Mouse (Mus musculus) hindbrain, postnatal 0 days (tissue): ENCODE measurements around the gene Kmt2b. TPM values are rescaled to one million over a fixed set of nuclear protein-coding genes. Genes with fewer than 3 reads are reported as not detected.

ENCODE experiments used
- ATAC-seq: fragments of 200-750 bp; cut with Nextera tagmentation; 2 replicates; pipeline ENCODE4 v1.8.0; 2017; ENCODE audit warnings: mild to moderate bottlenecking, moderate TSS enrichment, moderate library complexity
- DNase-seq: peaks from one replicate; pipeline ENCODE4 v3.0.0-alpha.2; 2015; ENCODE audit warnings: low spot score
- H3K27ac ChIP-seq: fragments of 300-500 bp; sonication (generic); 2 replicates; pipeline ENCODE4 v1.5.1; 2014; ENCODE audit warnings: mild to moderate bottlenecking
- H3K27me3 ChIP-seq: fragments of 300-500 bp; sonication (generic); 2 replicates; pipeline ENCODE4 v1.6.1; 2014; ENCODE audit warnings: low read length, mixed read lengths; ENCODE audit not compliant: insufficient read depth
- H3K36me3 ChIP-seq: fragments of 300-500 bp; sonication (generic); 2 replicates; pipeline ENCODE4 v1.6.1; 2014; ENCODE audit warnings: low read length, mixed read lengths; ENCODE audit not compliant: insufficient read depth
- H3K4me1 ChIP-seq: fragments of 300-500 bp; sonication (generic); 2 replicates; pipeline ENCODE4 v1.6.1; 2014; ENCODE audit warnings: antibody characterized with exemption, low read length, mixed read lengths; ENCODE audit not compliant: insufficient read depth
- H3K4me2 ChIP-seq: fragments of 300-500 bp; sonication (generic); 2 replicates; pipeline ENCODE4 v1.6.1; 2014; ENCODE audit warnings: low read depth, mild to moderate bottlenecking, low read length, moderate library complexity, mixed read lengths
- H3K4me3 ChIP-seq: fragments of 300-500 bp; sonication (generic); 2 replicates; pipeline ENCODE4 v1.5.1; 2014; ENCODE audit warnings: low read length
- H3K9ac ChIP-seq: fragments of 300-500 bp; sonication (generic); replicated peaks from 2 replicates; pipeline ENCODE4 v1.6.1; 2014; ENCODE audit warnings: mild to moderate bottlenecking, low read length, moderate library complexity, mixed read lengths
- H3K9me3 ChIP-seq: fragments of 300-500 bp; sonication (generic); 2 replicates; pipeline ENCODE4 v1.6.1; 2016; ENCODE audit warnings: low read length, mixed read lengths
- CTCF ChIP-seq: IDR thresholded peaks from 2 replicates; pipeline ENCODE4 v1.5.1; 2016; ENCODE audit warnings: antibody characterized with exemption, control low read depth, low read depth
- WGBS: fragments of 180-500 bp; shearing (Covaris S2); extraction: QIAGEN DNeasy Blood & Tissue Kit; methylation state at CpG from one replicate; pipeline ENCODE4 v1.1.7; 2014; 5-methylcytosine and 5-hydroxymethylcytosine counted together
- microRNA-seq, 2 experiments: library from miRNA; unstranded; fragments of <30 nt; microRNA quantifications; one replicate each; pipeline ENCODE4; 2016
- polyA plus RNA-seq: library from polyadenylated mRNA; unstranded; fragments of >200 nt; fragmentation: Nextera tagmentation; extraction: Ambion mirVana; gene quantifications from 2 replicates; pipeline ENCODE4 v1.2.1, GENCODE M21; 2015
- total RNA-seq: library from RNA; depleted of rRNA; stranded (reverse); fragments of >200 nt; gene quantifications from 2 replicates; pipeline ENCODE4 v1.2.3, GENCODE M21; 2014; rRNA removed

Gene Kmt2b
- total and polyA plus RNA-seq, 2 experiments from 2014 or later, result 7.1 to 36.7 TPM

DNA sequence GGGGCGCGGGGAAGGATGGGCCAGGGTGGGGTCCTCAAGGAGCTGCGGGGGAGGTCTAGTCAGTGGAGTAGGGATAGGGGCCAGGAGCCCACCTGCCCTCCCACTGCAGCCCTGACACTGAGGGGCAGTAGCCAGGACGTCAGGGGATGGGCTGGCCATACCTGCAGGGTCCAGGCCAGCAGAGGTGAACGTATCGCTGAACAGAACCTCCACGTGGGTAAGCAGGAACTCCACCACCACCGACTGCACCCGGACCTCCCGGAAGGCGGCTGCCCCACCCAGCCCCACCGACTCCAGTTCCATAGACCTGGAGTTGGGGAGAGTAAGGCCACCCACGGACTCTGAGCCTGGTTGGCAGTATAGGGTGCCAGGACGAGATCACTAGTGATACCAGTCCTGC is 61.5 kb downstream of the Kmt2b start:
- H3K9me3 ChIP-seq, result no peaks in the 10 kb centered on the region
- H3K4me2 ChIP-seq, result no peak overlapping the region
- 0 out of 2 replicates have a peak overlapping the region, but pooled peaks have one; percentile 9 for H3K9ac ChIP-seq
- H3K27me3 ChIP-seq, result no peaks in the 10 kb centered on the region
- 79% methylated on average over 14 of the region's 14 CpGs for WGBS
- peaks cover 69% of the 10 kb centered on the region for H3K36me3 ChIP-seq
- H3K4me1 ChIP-seq, result 0 out of 2 replicates have a peak, but pooled peaks cover 5% of the 10 kb centered on the region
- no peak for TF ChIP-seq CTCF
- H3K27ac ChIP-seq, result no peak overlapping the region
- no peak overlapping the region for H3K4me3 ChIP-seq
- no peak for DNase-seq
- ATAC-seq, result no peak

DNA sequence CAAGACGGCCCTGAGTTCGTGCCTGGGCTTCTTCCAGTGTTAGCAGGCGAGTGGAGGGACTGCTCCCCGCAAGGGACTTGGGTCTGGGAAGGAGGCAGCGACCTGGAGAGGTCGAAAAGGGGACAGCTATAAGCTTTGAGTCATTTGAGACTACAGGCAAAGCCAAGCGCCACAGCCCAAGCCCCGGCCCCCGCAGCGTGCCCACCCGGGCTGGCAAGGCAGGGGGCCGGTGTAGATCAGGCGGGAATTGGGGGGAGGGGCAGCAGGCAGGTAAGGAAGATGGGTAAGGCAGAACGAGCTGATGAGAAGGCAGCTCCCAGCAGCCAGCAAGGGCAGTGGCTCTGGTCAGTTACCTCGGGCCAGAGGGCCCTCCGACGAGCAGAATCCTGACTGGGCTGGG is 62.1 kb downstream of the Kmt2b start:
- H3K4me3 ChIP-seq, result no peak overlapping the region
- no peak overlapping the region for H3K4me2 ChIP-seq
- no peaks in the 10 kb centered on the region for H3K27me3 ChIP-seq
- TF ChIP-seq CTCF, result no peak
- H3K36me3 ChIP-seq, result peaks cover 65% of the 10 kb centered on the region
- no peak overlapping the region for H3K27ac ChIP-seq
- H3K9ac ChIP-seq, result 0 out of 2 replicates have a peak overlapping the region, but pooled peaks have one; percentile 9
- no peak for DNase-seq
- H3K9me3 ChIP-seq, result no peaks in the 10 kb centered on the region
- ATAC-seq, result no peak
- WGBS, result 35% methylated on average over 17 of the region's 17 CpGs
- H3K4me1 ChIP-seq, result 0 out of 2 replicates have a peak, but pooled peaks cover 2% of the 10 kb centered on the region

DNA sequence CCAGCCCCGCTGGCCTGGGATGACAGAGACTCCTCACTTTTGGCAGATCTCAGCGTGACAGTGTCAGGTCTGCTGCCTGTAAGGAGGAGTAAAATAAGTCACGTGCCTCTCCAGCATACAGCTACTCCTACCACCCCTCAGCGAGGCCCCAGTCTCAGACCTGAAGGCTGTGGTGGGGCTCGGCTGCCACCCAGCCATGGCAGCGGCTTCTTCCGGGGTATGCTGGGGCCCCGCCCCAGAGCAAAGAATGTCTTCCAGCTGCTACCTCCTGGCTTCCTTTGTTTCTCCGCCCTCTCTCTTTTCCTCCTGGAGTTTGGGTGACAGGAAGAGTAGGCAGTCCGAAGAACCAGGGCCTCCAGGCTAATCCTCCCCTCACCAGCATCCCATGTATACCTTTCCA is 62.6 kb downstream of the Kmt2b start:
- Histone ChIP-seq H3K4me1 (no peaks in the 10 kb centered on the region), H3K27me3 (no peaks in the 10 kb centered on the region), H3K36me3 (peaks cover 65% of the 10 kb centered on the region), H3K4me3 (no peak overlapping the region), H3K9ac (no peak overlapping the region), H3K4me2 (no peak overlapping the region), H3K9me3 (no peaks in the 10 kb centered on the region), H3K27ac (no peak overlapping the region)
- no peak for TF ChIP-seq CTCF
- no peak for ATAC-seq
- no peak for DNase-seq
- WGBS, result 39% methylated on average over 10 of the region's 10 CpGs

DNA sequence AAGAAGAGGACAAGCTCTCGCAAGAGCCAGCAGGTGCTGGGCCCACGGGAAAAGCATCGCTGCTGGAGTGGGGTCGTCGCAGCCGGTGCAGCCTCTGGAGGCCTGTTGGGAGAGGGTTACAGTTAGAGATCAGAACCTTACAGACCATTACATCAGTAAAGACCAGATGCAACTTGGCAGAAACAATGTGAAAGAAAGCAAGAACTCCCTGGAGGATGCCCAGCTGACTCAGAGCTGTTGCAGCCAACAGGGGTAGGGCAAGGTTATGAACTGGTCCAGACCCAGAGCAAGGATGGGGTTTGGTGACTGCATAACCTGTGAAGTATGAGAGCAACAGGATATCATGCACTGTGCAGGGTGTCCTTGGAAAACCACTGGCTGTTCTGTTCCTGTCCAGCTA is 64.0 kb downstream of the Kmt2b start:
- ATAC-seq (no peak), DNase-seq (no peak)
- Histone ChIP-seq H3K27me3 (no peaks in the 10 kb centered on the region), H3K4me1 (0 out of 2 replicates have a peak, but pooled peaks cover 4% of the 10 kb centered on the region), H3K27ac (no peak overlapping the region), H3K4me2 (no peak overlapping the region), H3K36me3 (peaks cover 53% of the 10 kb centered on the region), H3K4me3 (no peak overlapping the region), H3K9ac (no peak overlapping the region), H3K9me3 (no peaks in the 10 kb centered on the region)
- no peak for TF ChIP-seq CTCF
- WGBS, result 72% methylated on average over 6 of the region's 6 CpGs

DNA sequence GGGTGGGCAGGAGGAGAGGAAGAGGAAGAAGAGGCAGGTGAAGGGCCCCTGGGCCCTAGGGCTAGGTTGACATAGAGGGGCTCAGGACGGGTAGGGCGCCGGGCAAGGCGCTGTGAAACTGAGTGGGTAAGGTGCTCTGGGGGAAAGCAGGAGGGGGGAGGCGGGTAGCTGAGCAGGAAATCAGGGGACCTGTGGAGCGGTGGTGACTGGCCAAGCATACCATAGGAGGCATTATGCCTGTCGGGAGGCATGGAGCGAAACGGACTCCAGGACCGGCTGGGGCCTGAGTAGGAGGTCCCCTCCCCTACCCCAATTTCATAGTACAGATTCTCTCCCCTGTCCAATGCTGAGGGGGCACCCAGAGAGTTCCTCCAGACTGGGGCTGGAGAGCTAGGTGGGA is 65.7 kb downstream of the Kmt2b start:
- Histone ChIP-seq H3K27me3 (no peaks in the 10 kb centered on the region), H3K36me3 (peaks cover 37% of the 10 kb centered on the region), H3K4me1 (0 out of 2 replicates have a peak, but pooled peaks cover 4% of the 10 kb centered on the region), H3K9ac (no peak overlapping the region), H3K27ac (no peak overlapping the region), H3K9me3 (no peaks in the 10 kb centered on the region), H3K4me3 (no peak overlapping the region), H3K4me2 (no peak overlapping the region)
- 77% methylated on average over 10 of the region's 10 CpGs for WGBS
- no peak for DNase-seq
- TF ChIP-seq CTCF, result no peak
- no peak for ATAC-seq

DNA sequence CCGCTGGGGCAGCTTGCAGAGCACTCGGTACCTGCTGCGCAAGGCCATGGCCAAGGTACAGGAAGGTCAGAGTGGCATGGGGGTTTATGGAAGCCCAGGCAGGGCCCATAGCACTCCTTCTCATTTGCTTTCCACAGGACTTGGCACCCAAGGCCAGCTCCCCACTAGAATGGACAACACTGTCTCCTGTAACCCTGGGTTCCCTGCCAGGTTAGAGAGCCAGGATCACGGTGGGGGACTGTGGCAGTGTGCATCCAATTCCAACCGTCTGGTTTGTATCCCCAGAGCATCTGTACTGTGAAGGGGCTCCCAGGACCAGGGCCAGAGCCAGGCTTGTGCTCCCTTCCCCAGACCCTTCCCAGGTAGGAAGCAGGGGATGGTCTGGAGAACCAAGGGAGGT is 67.7 kb downstream of the Kmt2b start:
- Histone ChIP-seq H3K4me3 (no peak overlapping the region), H3K9ac (no peak overlapping the region), H3K27ac (peak overlapping the region; percentile 46; the same call in 1 of the 2 replicates), H3K4me1 (0 out of 2 replicates have a peak, but pooled peaks cover 4% of the 10 kb centered on the region), H3K9me3 (no peaks in the 10 kb centered on the region), H3K27me3 (no peaks in the 10 kb centered on the region), H3K36me3 (peaks cover 17% of the 10 kb centered on the region), H3K4me2 (no peak overlapping the region)
- WGBS, result 40% methylated on average over 5 of the region's 5 CpGs
- no peak for ATAC-seq
- no peak for DNase-seq
- TF ChIP-seq CTCF, result no peak

DNA sequence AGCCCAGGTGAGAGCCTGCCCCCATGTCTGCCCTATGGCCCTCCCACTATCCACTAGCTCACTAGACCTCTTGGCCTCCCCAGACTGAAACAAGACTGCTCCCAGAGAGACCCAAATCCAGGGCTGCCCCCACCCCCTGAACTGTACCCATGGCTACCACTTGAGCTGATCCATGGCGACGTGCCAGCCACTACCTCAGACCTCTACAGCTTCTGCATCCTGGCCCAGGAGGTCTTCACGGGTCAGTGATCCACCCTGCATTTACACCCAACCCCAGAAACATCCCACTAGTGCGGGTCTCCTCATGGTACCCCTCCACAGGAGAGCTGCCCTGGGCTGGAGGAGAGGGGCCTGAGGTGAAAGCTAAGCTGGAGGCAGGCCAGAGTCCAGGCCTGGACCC is 68.1 kb downstream of the Kmt2b start:
- Histone ChIP-seq H3K27me3 (no peaks in the 10 kb centered on the region), H3K9me3 (no peaks in the 10 kb centered on the region), H3K4me1 (0 out of 2 replicates have a peak, but pooled peaks cover 4% of the 10 kb centered on the region), H3K4me2 (no peak overlapping the region), H3K27ac (no peak overlapping the region; the same call in 1 of the 2 replicates), H3K9ac (no peak overlapping the region), H3K4me3 (no peak overlapping the region), H3K36me3 (peaks cover 16% of the 10 kb centered on the region)
- WGBS, result 44% methylated on average over 4 of the region's 4 CpGs
- DNase-seq (peak; percentile 37), ATAC-seq (peak; percentile 10; the same call in 1 of the 2 replicates)
- no peak for TF ChIP-seq CTCF

Small RNA genes lying within 50 kb of the gene (microRNA-seq; reads per million reads assigned to microRNA genes)
- 0 to 2.1 reads per million in 2 experiments for gene Gm38670
- 0.36 to 0.71 reads per million in 2 experiments for gene Mir3569

Other genes starting within 250 kb of the Kmt2b start
Only the 30 nearest of the 31 such genes appear.
- gene Lrfn3, start 226.0 kb downstream of the Kmt2b start, total RNA-seq, result 45.9 and 47.4 TPM in 2 replicates
- 17.5 and 18.1 TPM in 2 replicates for gene Lrfn3, start 226.0 kb downstream of the Kmt2b start, polyA plus RNA-seq
- gene Tyrobp, start 175.0 kb downstream of the Kmt2b start, total RNA-seq, result 37.3 and 59.9 TPM in 2 replicates
- gene Tyrobp, start 175.0 kb downstream of the Kmt2b start, polyA plus RNA-seq, result 50.3 and 56.1 TPM in 2 replicates
- gene Hcst, start 168.9 kb downstream of the Kmt2b start, total RNA-seq, result not detected in 2 replicates
- 0.84 and 1.0 TPM in 2 replicates for gene Hcst, start 168.9 kb downstream of the Kmt2b start, polyA plus RNA-seq
- gene Nfkbid, start 167.0 kb downstream of the Kmt2b start, total RNA-seq, result 1.9 and 3.7 TPM in 2 replicates
- gene Nfkbid, start 167.0 kb downstream of the Kmt2b start, polyA plus RNA-seq, result 2.1 TPM in 2 replicates
- gene Aplp1, start 143.2 kb downstream of the Kmt2b start, total RNA-seq, result 840 and 852 TPM in 2 replicates
- gene Aplp1, start 143.2 kb downstream of the Kmt2b start, polyA plus RNA-seq, result 617 and 682 TPM in 2 replicates
- 10.7 and 14.7 TPM in 2 replicates for gene Kirrel2, start 131.0 kb downstream of the Kmt2b start, total RNA-seq
- gene Kirrel2, start 131.0 kb downstream of the Kmt2b start, polyA plus RNA-seq, result 4.4 and 5.8 TPM in 2 replicates
- 2.3 and 2.4 TPM in 2 replicates for gene Nphs1, start 130.4 kb downstream of the Kmt2b start, total RNA-seq
- gene Nphs1, start 130.4 kb downstream of the Kmt2b start, polyA plus RNA-seq, result 0.50 and 1.0 TPM in 2 replicates
- not detected in 2 replicates for gene Prodh2, start 95.1 kb downstream of the Kmt2b start, total RNA-seq
- 0.24 TPM in 1 of 2 replicates, not detected in the other for gene Prodh2, start 95.1 kb downstream of the Kmt2b start, polyA plus RNA-seq
- gene Arhgap33, start 53.7 kb downstream of the Kmt2b start, total RNA-seq, result 55.7 and 59.7 TPM in 2 replicates
- gene Arhgap33, start 53.7 kb downstream of the Kmt2b start, polyA plus RNA-seq, result 64.8 and 73.1 TPM in 2 replicates
- gene Hspb6, start 36.5 kb downstream of the Kmt2b start, total RNA-seq, result 5.6 and 6.4 TPM in 2 replicates
- gene Hspb6, start 36.5 kb downstream of the Kmt2b start, polyA plus RNA-seq, result 15.8 and 16.3 TPM in 2 replicates
- gene Proser3, start 36.4 kb downstream of the Kmt2b start, total RNA-seq, result 13.1 and 14.0 TPM in 2 replicates
- gene Proser3, start 36.4 kb downstream of the Kmt2b start, polyA plus RNA-seq, result 3.0 and 3.1 TPM in 2 replicates
- gene Lin37, start 28.9 kb downstream of the Kmt2b start, total RNA-seq, result 14.3 and 21.0 TPM in 2 replicates
- 45.0 and 48.0 TPM in 2 replicates for gene Lin37, start 28.9 kb downstream of the Kmt2b start, polyA plus RNA-seq
- gene U2af1l4, start 25.4 kb downstream of the Kmt2b start, total RNA-seq, result 41.7 and 53.4 TPM in 2 replicates
- gene U2af1l4, start 25.4 kb downstream of the Kmt2b start, polyA plus RNA-seq, result 103 and 104 TPM in 2 replicates
- 2.9 and 3.7 TPM in 2 replicates for gene Gm49396, start 25.4 kb downstream of the Kmt2b start, total RNA-seq
- gene Gm49396, start 25.4 kb downstream of the Kmt2b start, polyA plus RNA-seq, result 6.4 and 7.0 TPM in 2 replicates
- 72.0 and 90.4 TPM in 2 replicates for gene Psenen, start 25.1 kb downstream of the Kmt2b start, total RNA-seq
- 154 and 155 TPM in 2 replicates for gene Psenen, start 25.1 kb downstream of the Kmt2b start, polyA plus RNA-seq
- gene Igflr1, start 23.3 kb downstream of the Kmt2b start, total RNA-seq, result 5.6 TPM in 1 of 2 replicates, not detected in the other
- gene Igflr1, start 23.3 kb downstream of the Kmt2b start, polyA plus RNA-seq, result 2.6 and 3.4 TPM in 2 replicates
- not detected in 2 replicates for gene Zbtb32, start 10.2 kb upstream of the Kmt2b start, total RNA-seq
- 0.18 and 0.23 TPM in 2 replicates for gene Zbtb32, start 10.2 kb upstream of the Kmt2b start, polyA plus RNA-seq
- 0.14 and 0.99 TPM in 2 replicates for gene Upk1a, start 24.1 kb upstream of the Kmt2b start, total RNA-seq
- gene Upk1a, start 24.1 kb upstream of the Kmt2b start, polyA plus RNA-seq, result 0.62 and 0.99 TPM in 2 replicates
- gene Cox6b1, start 37.4 kb upstream of the Kmt2b start, total RNA-seq, result 352 and 389 TPM in 2 replicates
- gene Cox6b1, start 37.4 kb upstream of the Kmt2b start, polyA plus RNA-seq, result 1,552 and 1,572 TPM in 2 replicates
- not detected in 2 replicates for gene Etv2, start 47.1 kb upstream of the Kmt2b start, total RNA-seq
- not detected in 2 replicates for gene Etv2, start 47.1 kb upstream of the Kmt2b start, polyA plus RNA-seq
- 162 and 169 TPM in 2 replicates for gene Rbm42, start 61.6 kb upstream of the Kmt2b start, total RNA-seq
- 116 and 118 TPM in 2 replicates for gene Rbm42, start 61.6 kb upstream of the Kmt2b start, polyA plus RNA-seq
- gene Haus5, start 76.3 kb upstream of the Kmt2b start, total RNA-seq, result 22.2 and 24.1 TPM in 2 replicates
- 19.9 and 25.8 TPM in 2 replicates for gene Haus5, start 76.3 kb upstream of the Kmt2b start, polyA plus RNA-seq
- not detected in 2 replicates for gene Pmis2, start 82.9 kb upstream of the Kmt2b start, total RNA-seq
- gene Pmis2, start 82.9 kb upstream of the Kmt2b start, polyA plus RNA-seq, result not detected in 2 replicates
- gene 2200002J24Rik, start 110.2 kb upstream of the Kmt2b start, total RNA-seq, result not detected in 2 replicates
- 0.55 TPM in 1 of 2 replicates, not detected in the other for gene 2200002J24Rik, start 110.2 kb upstream of the Kmt2b start, polyA plus RNA-seq
- gene Atp4a, start 123.5 kb upstream of the Kmt2b start, total RNA-seq, result 2.0 and 5.3 TPM in 2 replicates
- gene Atp4a, start 123.5 kb upstream of the Kmt2b start, polyA plus RNA-seq, result 4.2 and 6.0 TPM in 2 replicates
- gene Tmem147, start 140.8 kb upstream of the Kmt2b start, total RNA-seq, result 195 and 238 TPM in 2 replicates
- gene Tmem147, start 140.8 kb upstream of the Kmt2b start, polyA plus RNA-seq, result 338 and 342 TPM in 2 replicates
- gene Gapdhs, start 155.0 kb upstream of the Kmt2b start, total RNA-seq, result not detected in 2 replicates
- gene Gapdhs, start 155.0 kb upstream of the Kmt2b start, polyA plus RNA-seq, result 0.32 and 0.69 TPM in 2 replicates
- 0.84 and 4.2 TPM in 2 replicates for gene Sbsn, start 162.7 kb upstream of the Kmt2b start, total RNA-seq
- 2.9 and 3.0 TPM in 2 replicates for gene Sbsn, start 162.7 kb upstream of the Kmt2b start, polyA plus RNA-seq
- 1.4 and 2.1 TPM in 2 replicates for gene Dmkn, start 175.0 kb upstream of the Kmt2b start, total RNA-seq
- 3.9 and 5.8 TPM in 2 replicates for gene Dmkn, start 175.0 kb upstream of the Kmt2b start, polyA plus RNA-seq
- not detected in 2 replicates for gene Krtdap, start 199.2 kb upstream of the Kmt2b start, total RNA-seq
- 0.66 and 1.8 TPM in 2 replicates for gene Krtdap, start 199.2 kb upstream of the Kmt2b start, polyA plus RNA-seq